Mouse (Mus musculus): ENCODE data around the gene Qpct. TPM values are rescaled to one million over a fixed set of nuclear protein-coding genes. Genes with fewer than 3 reads are reported as not detected.

Gene Qpct
- total RNA-seq, 1 experiment: 2.2 TPM

- in situ Hi-C loops (cut with MboI; ENCODE audit: low sequenced_read_pairs in 2 of 2, unreplicated experiment in 2 of 2): no loop called here
- TF ChIP-seq ZNF384 (IDR thresholded peaks at IDR 0.05; ENCODE audit: low read depth, low read length) (no peak), HCFC1 (IDR thresholded peaks at IDR 0.05; ENCODE audit: borderline replicate concordance, insufficient read depth, low read length) (no peak)
- no peak overlapping the region for H3K27ac ChIP-seq (ENCODE audit: insufficient read depth, low read depth, low read length, poor library complexity, severe bottlenecking)
These were observed 8.5 kb downstream of the Qpct start for GRCm38 (mm10) chr17:79060221-79060620.

GRCm38 (mm10) chr17:79064250-79064649 is 12.5 kb downstream of the Qpct start:
- no peak for DNase-seq (ENCODE audit: low read depth, low spot score)
- in situ Hi-C loops (cut with MboI; ENCODE audit: low sequenced_read_pairs in 2 of 2, unreplicated experiment in 2 of 2): no loop called here
- Histone ChIP-seq H3K9ac (ENCODE audit: insufficient read depth, low read depth, low read length, poor library complexity, severe bottlenecking) (no peak overlapping the region), H3K9me3 (ENCODE audit: control insufficient read depth, insufficient read depth, low read depth, low read length) (no peaks in the 10 kb centered on the region), H3K4me3 (ENCODE audit: insufficient read depth in 1 of 2, low read depth in 1 of 2, low read length in 2 of 2, poor library complexity in 1 of 2, severe bottlenecking in 1 of 2) (no peak overlapping the region), H3K27ac (ENCODE audit: insufficient read depth, low read depth, low read length, poor library complexity, severe bottlenecking) (no peak overlapping the region), H3K4me1 (ENCODE audit: control insufficient read depth in 2 of 2, insufficient read depth in 2 of 2, low read length in 2 of 2, poor library complexity in 1 of 2) (peaks cover 0 to 5% of the 10 kb centered on the region in 2 experiments; a peak in 2 of 4 replicates), H3K36me3 (ENCODE audit: control insufficient read depth, insufficient read depth, low read length, poor library complexity, severe bottlenecking) (no peaks in the 10 kb centered on the region)
- TF ChIP-seq ZNF384 (IDR thresholded peaks at IDR 0.05; ENCODE audit: low read depth, low read length) (no peak), MAFK (IDR thresholded peaks at IDR 0.05; ENCODE audit: insufficient read depth, low read depth, low read length) (no peak), CHD2 (IDR thresholded peaks at IDR 0.05; ENCODE audit: low read depth, low read length) (no peak), HCFC1 (IDR thresholded peaks at IDR 0.05; ENCODE audit: borderline replicate concordance, insufficient read depth, low read length) (no peak), ZC3H11A (IDR thresholded peaks at IDR 0.05; ENCODE audit: borderline replicate concordance, low read depth, low read length) (no peak)

More at GRCm38 (mm10) chr17:79060221-79060620, 8.5 kb downstream of the Qpct start:
- Histone ChIP-seq H3K4me3 (ENCODE audit: insufficient read depth in 1 of 2, low read depth in 1 of 2, low read length in 2 of 2, poor library complexity in 1 of 2, severe bottlenecking in 1 of 2) (no peak overlapping the region), H3K9ac (ENCODE audit: insufficient read depth, low read depth, low read length, poor library complexity, severe bottlenecking) (no peak overlapping the region), H3K4me1 (ENCODE audit: control insufficient read depth in 2 of 2, insufficient read depth in 2 of 2, low read length in 2 of 2, poor library complexity in 1 of 2) (peaks cover 0 to 5% of the 10 kb centered on the region in 2 experiments; a peak in 1 of 4 replicates), H3K36me3 (ENCODE audit: control insufficient read depth, insufficient read depth, low read length, poor library complexity, severe bottlenecking) (no peaks in the 10 kb centered on the region), H3K9me3 (ENCODE audit: control insufficient read depth, insufficient read depth, low read depth, low read length) (no peaks in the 10 kb centered on the region)
- DNase-seq (ENCODE audit: low read depth, low spot score): no peak

DNA sequence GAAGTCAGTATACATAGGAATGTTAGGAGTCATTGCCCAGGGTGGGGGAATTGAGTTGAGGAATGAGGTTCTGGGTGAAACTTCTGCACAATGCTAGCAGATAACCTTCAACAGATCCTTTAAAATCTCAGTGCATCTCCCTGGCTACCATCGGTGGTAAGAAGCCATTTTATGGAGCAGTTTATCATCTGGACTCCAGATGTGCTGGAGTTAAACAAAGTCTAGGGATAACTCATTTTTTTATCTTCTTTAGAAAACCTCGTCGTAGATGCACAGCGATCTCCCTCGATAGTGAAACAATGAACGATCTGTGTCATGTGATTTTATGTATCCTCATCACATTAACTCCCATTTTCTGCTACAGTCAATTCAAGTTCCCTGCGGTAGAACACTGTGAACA is 16.9 kb downstream of the Qpct start:
- no peak overlapping the region for H3K9ac ChIP-seq (ENCODE audit: insufficient read depth, low read depth, low read length, poor library complexity, severe bottlenecking)
- no peaks in the 10 kb centered on the region; a peak in 1 of 4 replicates for H3K4me1 ChIP-seq (ENCODE audit: control insufficient read depth in 2 of 2, insufficient read depth in 2 of 2, low read length in 2 of 2, poor library complexity in 1 of 2)
- no peak for DNase-seq (ENCODE audit: low read depth, low spot score)
- H3K27ac ChIP-seq (ENCODE audit: insufficient read depth, low read depth, low read length, poor library complexity, severe bottlenecking): no peak overlapping the region
- TF ChIP-seq ZNF384 (IDR thresholded peaks at IDR 0.05; ENCODE audit: low read depth, low read length): no peak
- no peaks in the 10 kb centered on the region for H3K9me3 ChIP-seq (ENCODE audit: control insufficient read depth, insufficient read depth, low read depth, low read length)
- H3K4me3 ChIP-seq (ENCODE audit: insufficient read depth in 1 of 2, low read depth in 1 of 2, low read length in 2 of 2, poor library complexity in 1 of 2, severe bottlenecking in 1 of 2): no peak overlapping the region
- in situ Hi-C loops (cut with MboI; ENCODE audit: low sequenced_read_pairs in 2 of 2, unreplicated experiment in 2 of 2): no loop called here
- no peaks in the 10 kb centered on the region for H3K36me3 ChIP-seq (ENCODE audit: control insufficient read depth, insufficient read depth, low read length, poor library complexity, severe bottlenecking)

DNA sequence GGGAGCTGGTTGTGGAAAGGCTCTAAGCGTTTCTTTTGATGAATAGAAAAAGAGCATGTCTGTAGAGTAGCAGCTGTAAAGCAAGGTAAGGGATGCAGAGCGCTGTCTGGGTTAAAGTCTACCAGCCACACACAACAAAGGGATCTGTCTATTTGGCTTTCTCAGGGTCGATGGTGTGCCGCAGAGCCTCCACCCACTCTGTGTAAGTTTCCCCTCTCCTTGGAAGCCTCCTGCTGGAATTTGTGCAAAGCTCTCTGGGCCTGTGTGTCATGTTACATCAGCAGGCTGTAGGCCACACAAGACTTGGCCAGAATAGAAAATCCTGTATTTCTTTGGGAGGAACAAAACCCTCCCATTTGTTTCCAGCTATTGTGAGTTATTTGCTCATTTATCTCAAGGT is 17.3 kb downstream of the Qpct start:
- DNase-seq (ENCODE audit: low read depth, low spot score): no peak
- no peak overlapping the region for H3K27ac ChIP-seq (ENCODE audit: insufficient read depth, low read depth, low read length, poor library complexity, severe bottlenecking)
- in situ Hi-C loops (cut with MboI; ENCODE audit: low sequenced_read_pairs in 2 of 2, unreplicated experiment in 2 of 2): no loop called here
- TF ChIP-seq CHD2 (IDR thresholded peaks at IDR 0.05; ENCODE audit: low read depth, low read length) (no peak), MAFK (IDR thresholded peaks at IDR 0.05; ENCODE audit: insufficient read depth, low read depth, low read length) (no peak), HCFC1 (IDR thresholded peaks at IDR 0.05; ENCODE audit: borderline replicate concordance, insufficient read depth, low read length) (no peak), ZNF384 (IDR thresholded peaks at IDR 0.05; ENCODE audit: low read depth, low read length) (no peak), ZC3H11A (IDR thresholded peaks at IDR 0.05; ENCODE audit: borderline replicate concordance, low read depth, low read length) (no peak)
- H3K9me3 ChIP-seq (ENCODE audit: control insufficient read depth, insufficient read depth, low read depth, low read length): no peaks in the 10 kb centered on the region
- H3K36me3 ChIP-seq (ENCODE audit: control insufficient read depth, insufficient read depth, low read length, poor library complexity, severe bottlenecking): no peaks in the 10 kb centered on the region
- H3K4me1 ChIP-seq (ENCODE audit: control insufficient read depth in 2 of 2, insufficient read depth in 2 of 2, low read length in 2 of 2, poor library complexity in 1 of 2): no peaks in the 10 kb centered on the region; a peak in 1 of 4 replicates
- no peak overlapping the region for H3K4me3 ChIP-seq (ENCODE audit: insufficient read depth in 1 of 2, low read depth in 1 of 2, low read length in 2 of 2, poor library complexity in 1 of 2, severe bottlenecking in 1 of 2)
- no peak overlapping the region for H3K9ac ChIP-seq (ENCODE audit: insufficient read depth, low read depth, low read length, poor library complexity, severe bottlenecking)

DNA sequence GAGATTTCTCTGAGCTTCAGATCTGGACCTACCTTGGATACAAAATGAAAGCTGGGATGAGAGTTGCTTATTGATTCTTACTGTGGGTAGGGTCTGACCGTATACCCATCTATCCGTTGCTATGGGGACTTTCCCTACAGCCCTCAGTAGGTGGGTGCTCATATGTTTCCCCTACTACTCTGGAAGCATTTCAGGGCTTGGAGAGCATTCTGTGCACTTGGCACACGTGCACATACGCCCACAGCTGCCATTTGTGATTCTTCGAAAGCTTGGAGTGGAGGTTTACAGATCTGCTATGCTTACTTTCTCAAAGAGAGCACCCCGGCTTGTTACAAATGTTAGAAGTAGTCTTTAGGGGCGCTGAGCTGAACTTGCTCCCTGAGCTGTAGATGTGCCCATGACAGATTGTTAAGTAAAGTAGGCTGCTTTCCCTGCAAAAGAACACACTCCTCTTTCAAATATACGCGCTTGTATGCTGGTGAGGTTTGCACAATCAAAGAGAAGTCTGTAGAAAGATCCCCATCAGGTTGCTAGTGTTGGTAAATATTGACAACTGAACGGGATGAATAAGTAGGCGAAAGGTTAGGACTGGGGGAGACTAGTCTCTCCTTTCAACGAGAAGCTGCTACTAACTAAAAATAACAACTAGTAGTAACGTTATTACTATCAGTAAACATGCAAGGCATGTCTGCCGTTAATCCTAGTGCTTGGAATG is 18.2 kb downstream of the Qpct start:
- H3K27ac ChIP-seq (ENCODE audit: insufficient read depth, low read depth, low read length, poor library complexity, severe bottlenecking): no peak overlapping the region

More for the DNA sequence above, 18.2 kb downstream of the Qpct start:
- Histone ChIP-seq H3K4me1 (ENCODE audit: control insufficient read depth in 2 of 2, insufficient read depth in 2 of 2, low read length in 2 of 2, poor library complexity in 1 of 2) (no peaks in the 10 kb centered on the region; a peak in 1 of 4 replicates), H3K4me3 (ENCODE audit: insufficient read depth in 1 of 2, low read depth in 1 of 2, low read length in 2 of 2, poor library complexity in 1 of 2, severe bottlenecking in 1 of 2) (no peak overlapping the region), H3K9ac (ENCODE audit: insufficient read depth, low read depth, low read length, poor library complexity, severe bottlenecking) (no peak overlapping the region), H3K9me3 (ENCODE audit: control insufficient read depth, insufficient read depth, low read depth, low read length) (no peaks in the 10 kb centered on the region), H3K36me3 (ENCODE audit: control insufficient read depth, insufficient read depth, low read length, poor library complexity, severe bottlenecking) (no peaks in the 10 kb centered on the region)
- no peak for TF ChIP-seq MAFK (IDR thresholded peaks at IDR 0.05; ENCODE audit: insufficient read depth, low read depth, low read length)
- no peak for TF ChIP-seq HCFC1 (IDR thresholded peaks at IDR 0.05; ENCODE audit: borderline replicate concordance, insufficient read depth, low read length)
- TF ChIP-seq CHD2 (IDR thresholded peaks at IDR 0.05; ENCODE audit: low read depth, low read length): no peak
- TF ChIP-seq ZNF384 (IDR thresholded peaks at IDR 0.05; ENCODE audit: low read depth, low read length): no peak
- TF ChIP-seq ZC3H11A (IDR thresholded peaks at IDR 0.05; ENCODE audit: borderline replicate concordance, low read depth, low read length): no peak
- in situ Hi-C loops (cut with MboI; ENCODE audit: low sequenced_read_pairs in 2 of 2, unreplicated experiment in 2 of 2): no loop called here
- no peak for DNase-seq (ENCODE audit: low read depth, low spot score)
